Mouse (Mus musculus): ENCODE measurements around the gene Smcr8.
A peak's percentile ranks its signal among the peaks of the same experiment; 100 is the strongest.

Gene Smcr8

DNA sequence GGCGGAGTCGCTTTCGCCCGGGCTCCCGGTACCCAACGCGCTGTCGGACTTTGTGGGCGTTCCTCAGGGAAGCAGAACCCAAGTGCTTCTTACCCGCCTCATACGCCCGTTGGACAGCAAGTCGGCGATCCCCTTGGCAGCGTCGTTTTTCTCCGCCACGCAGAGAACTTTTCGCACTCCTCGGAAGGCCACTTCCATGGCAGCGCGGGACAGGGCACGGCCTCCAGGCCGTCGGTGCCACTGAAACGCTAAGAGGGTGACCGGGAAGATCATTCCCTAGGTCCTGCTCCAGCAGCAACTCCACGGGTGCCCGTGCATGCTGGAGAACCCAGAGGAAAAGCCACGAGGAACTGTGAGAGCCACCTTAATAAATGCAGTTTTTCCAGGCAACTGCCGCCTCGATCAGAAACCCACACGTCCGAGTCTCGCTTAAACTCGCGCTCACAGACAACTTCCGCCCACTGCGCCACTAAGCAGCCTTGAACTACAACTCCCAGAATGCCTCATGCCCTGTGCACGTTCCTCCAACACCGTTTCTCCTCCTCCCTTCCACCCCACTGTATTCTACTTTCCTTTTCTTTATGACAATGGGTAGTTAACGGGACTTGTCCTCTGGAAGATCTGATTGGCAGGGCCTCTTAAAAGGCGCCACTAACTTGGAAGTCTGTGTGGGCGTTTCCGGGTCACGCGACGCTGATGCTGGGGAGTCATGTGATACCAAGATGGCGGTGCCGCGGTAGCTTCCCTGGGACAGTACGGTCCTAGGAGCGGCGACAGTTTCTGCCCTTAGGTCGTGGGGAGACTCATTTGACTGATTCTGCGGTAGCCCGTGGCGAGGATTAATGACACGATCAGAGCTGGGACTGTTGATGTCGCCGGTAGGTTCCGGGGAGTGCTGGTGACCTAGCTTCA lies at the start of gene Smcr8, which contains the start of gene Top3a:
TSS of gene Smcr8 (plus strand) at position 696 of the 912 bp plus-strand sequence.
TSS of gene Top3a (minus strand) at position 537 of the 912 bp plus-strand sequence.
- peak; percentile 77 to 81 for DNase-seq (ENCODE audit: low spot score in 2 of 2)

DNA sequence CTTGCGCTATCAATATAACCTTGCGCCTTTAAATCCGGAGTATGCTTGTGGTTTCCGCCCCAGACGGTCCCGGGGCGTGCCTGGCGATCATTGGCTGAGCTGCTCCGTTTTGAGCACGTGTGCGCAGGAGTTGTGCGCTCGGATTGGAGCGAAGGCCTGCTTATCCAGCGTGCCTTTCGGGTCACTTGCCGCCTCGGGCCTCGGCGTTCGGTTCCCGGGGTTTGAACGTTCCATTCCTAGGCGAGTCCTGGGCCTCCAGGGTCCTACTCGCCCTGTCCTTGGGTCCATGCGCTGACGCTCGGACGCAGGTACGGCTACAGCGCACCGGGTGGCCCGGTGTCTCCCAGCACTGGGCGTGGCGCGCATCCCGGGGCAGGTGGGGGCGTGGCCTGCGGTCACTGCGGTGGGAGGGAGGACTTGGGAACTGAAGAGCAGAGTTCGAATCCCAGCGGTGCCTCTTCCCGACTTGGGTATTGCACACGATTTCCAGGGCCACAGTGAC lies 49.0 kb upstream of the Smcr8 start, which contains the start of gene Mief2:
TSS of gene Mief2 (plus strand) at position 139 of the 502 bp plus-strand sequence.
- peak; percentile 91 for DNase-seq (ENCODE audit: low spot score in 2 of 2)

DNA sequence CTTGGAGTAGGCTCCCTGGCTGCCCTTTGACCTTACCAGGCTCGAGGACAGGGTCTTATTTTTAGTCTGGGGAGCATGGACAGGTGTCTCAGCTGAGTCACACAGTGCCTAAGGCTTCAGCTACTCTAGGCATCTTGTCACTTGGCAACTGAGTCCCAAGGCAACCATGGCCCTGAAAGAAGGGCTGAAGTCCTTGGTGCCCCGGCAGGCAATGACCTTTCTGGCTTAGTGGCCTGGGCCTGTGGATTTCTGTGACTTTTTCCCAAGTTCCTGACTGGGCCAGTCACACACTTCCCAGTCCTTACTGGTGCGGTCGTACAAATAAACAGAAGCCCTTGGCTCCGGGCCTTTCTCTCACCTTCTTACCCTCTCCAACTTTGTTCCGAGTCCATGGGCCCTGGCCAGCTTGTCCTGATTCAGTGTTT lies 48.1 kb upstream of the Smcr8 start:
- DNase-seq (ENCODE audit: low spot score in 2 of 2), result no peak

DNA sequence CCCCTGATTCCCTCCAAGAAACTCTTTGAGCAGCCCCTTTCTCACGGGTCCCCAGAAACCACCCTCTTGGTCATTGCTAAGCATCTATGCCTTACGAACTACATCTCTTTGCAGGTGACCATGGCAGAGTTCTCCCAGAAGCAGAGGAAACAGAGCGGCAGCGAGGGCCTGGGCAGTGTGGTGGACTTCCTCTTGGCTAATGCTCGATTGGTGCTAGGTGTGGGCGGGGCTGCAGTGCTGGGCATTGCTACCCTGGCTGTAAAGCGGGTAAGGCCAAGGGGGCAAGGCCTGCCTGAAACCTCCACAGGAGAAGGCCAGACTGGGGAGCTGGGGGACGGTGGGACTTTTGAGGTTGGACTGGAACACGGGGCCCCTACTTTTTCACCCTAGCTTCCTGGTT lies 47.2 kb upstream of the Smcr8 start:
- no peak for DNase-seq (ENCODE audit: low spot score in 2 of 2)

DNA sequence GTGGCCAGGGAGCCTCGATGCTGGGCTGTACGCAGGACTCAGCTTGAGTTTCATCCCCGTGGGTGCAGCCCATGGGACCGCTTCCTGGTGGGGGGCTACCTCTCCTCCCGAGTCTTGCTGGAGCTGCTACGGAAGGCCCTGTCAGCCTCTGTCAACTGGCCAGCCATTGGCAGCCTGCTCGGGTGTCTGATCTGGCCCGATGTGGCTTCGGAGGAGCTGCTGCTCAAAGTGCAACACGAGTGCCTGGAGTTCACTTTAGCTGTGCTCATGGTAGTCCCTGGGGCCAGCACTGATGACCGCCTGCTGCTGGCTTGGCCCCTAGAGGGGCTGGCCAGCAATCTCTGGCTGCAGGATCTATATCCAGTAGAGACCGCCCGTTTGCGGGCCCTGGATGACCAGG lies 46.1 kb upstream of the Smcr8 start:
- no peak for DNase-seq (ENCODE audit: low spot score in 2 of 2)

DNA sequence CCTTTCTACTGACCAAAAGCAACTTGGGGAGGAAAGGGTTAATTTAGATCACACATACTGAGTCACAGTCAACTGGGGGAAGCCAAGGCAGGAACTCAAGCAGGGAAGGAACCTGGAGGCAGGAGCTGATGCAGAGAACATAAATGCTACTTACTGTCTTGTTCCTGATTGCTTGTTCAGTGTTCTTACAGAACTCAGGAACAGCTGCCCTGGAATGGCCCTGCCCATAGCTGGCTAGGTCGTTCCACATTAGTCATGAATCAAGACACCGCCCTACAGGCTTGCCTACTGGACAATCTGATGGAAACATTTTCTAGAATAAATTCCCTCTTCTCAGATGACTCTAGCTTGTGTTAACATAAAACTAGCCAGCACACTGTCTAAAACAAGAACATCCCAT lies 43.1 kb upstream of the Smcr8 start:
- no peak for DNase-seq (ENCODE audit: low spot score in 2 of 2)

DNA sequence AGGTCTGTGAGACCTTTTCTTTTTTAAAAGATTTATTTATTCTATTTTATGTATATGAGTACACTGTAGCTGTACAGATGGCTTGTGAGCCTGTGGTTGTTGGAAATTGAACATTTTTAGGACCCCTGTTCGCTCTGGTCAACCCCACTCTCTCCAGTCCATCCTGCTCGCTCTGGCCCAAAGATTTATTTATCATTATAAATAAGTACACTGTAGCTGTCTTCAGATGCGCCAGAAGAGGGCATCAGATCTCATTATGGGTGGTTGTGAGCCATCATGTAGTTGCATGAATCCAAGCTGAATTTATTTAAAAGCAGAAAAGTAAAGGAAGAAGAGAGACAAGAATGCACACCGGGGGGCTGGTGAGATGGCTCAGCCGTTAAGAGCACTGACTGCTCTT lies 42.1 kb upstream of the Smcr8 start:
- no peak for DNase-seq (ENCODE audit: low spot score in 2 of 2)

DNA sequence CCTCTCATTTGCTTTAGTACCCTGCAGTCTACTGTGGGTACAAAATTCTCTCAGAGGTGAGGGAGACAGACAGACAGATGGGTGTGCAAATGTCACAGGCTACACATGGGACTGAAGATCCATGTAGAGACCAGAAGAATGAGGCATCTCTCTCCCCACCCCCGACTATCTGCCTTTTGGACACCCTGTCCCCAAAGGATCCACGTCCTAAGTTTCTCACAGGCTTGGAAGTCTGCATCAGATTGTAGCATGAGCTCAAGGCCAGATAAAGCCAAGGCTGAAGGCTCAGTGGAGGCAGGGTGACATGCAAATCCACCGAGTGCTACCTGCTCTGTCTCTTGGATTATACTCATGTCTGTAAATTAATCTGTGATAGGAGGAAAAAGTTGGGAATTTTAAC lies 40.8 kb upstream of the Smcr8 start:
- DNase-seq (ENCODE audit: low spot score in 2 of 2), result no peak

DNA sequence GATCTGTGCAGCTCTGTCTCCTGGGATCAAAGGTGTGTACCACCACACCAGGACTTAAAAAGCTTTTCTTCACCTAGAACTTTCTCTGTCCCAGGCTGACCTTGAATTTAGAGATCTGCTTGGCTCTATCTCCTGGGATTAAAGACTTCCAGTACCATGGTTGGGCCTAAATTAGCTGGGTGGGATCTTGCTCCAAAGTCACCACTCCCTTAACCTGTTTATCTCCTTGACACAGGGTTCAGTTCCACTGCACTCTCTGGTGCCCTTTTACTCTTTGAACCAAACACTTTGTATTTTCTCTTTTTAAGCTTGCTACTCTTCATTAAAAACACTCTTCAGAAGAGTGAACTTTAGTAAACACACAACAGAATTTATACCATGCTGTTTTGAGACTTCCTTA lies 39.9 kb upstream of the Smcr8 start:
- DNase-seq (ENCODE audit: low spot score in 2 of 2), result no peak

DNA sequence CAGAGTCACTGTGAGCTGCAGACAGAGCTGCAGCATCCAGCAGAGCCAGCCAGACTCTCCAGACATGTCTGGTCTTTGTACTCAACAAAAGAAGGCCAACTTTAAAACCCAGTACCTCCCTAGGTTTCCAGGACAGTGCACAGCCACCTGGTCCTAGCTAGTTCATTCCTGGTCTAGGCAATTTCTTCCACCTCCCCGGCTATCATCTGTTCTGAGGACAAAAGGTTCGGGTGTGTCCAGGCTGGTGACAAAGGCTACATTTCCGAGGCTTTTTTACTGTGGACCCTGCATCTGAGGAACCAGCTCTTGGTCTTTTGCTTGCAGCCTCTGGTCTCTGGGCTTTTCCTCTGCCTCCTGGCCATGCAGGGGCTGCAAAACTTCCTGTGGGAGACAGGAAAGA lies 37.0 kb upstream of the Smcr8 start:
- DNase-seq (ENCODE audit: low spot score in 2 of 2), result no peak

DNA sequence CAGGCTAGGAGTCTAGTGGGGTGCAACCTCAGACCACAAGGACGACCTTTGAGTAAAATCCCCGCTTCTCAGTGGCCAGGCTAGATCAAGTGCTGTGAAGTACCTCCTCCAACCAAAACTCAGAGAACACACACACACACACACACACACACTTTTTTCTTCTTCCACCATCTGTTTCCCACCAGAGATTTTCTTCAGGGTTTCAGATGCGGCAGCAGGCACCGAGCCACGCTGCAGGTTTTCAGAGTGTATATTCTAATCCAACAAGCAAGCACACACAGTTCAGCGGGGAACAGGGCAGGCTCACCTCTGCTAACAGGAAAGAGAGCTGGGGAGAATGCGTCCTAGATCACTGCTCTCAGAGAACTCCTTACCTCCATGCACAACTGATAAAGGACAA lies 21.8 kb upstream of the Smcr8 start:
- no peak for DNase-seq (ENCODE audit: low spot score in 2 of 2)

DNA sequence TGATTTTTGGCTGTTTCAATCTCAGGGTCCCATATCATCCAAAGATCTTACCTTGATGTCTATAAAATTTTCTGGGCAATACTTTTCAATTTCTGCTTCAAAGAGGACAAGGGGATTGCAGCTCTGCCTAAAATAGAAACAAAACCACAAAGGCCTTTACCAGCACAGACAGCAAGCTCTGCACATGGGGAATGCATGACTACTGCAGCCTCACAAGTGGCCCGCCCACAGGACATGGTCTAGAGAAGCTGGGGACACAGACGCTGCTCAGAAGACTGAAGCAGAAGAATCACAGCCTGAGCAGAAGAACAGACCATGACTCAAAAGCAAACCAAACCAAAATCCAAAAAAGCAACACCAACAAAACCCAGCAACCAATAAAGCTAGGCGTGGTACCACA lies 15.6 kb upstream of the Smcr8 start:
- DNase-seq (ENCODE audit: low spot score in 2 of 2), result no peak

DNA sequence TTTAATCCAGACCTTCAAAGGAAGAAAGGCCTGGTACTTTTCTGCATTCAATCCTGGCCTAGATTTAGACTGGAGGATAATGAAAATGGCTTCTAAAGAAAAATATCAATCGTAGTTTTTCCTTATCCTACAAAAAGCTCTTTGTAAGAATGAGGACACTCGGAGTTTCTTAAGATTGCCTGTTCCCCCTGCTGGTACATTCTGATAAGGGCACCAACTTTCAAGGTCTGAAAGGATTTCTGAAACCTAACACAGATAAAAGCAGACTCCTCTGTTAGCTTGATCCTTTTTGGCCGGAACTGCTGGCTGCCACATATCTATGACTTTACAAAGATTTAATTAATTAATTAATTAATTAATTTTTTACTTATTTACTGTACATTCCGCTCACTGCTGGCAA lies 10.4 kb upstream of the Smcr8 start:
- DNase-seq (ENCODE audit: low spot score in 2 of 2), result no peak

DNA sequence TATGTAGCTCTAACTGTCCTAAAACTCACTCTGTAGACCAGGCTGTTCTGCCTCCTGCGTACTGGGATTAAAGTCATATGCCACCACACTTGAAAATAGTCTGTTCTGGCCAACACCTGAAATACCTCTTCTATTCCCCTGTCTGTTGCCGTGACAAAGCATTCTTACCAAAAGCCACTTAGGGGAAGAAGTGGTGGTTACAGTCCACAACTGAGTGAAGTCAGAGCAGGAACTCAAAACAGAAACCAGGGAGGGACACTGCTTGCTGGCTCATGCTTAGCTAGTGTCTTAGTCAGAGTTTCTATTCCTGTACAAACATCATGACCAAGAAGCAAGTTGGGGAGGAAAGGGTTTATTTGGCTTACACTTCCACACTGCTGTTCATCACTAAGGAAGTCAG lies 8.0 kb upstream of the Smcr8 start:
- DNase-seq (ENCODE audit: low spot score in 2 of 2), result no peak

DNA sequence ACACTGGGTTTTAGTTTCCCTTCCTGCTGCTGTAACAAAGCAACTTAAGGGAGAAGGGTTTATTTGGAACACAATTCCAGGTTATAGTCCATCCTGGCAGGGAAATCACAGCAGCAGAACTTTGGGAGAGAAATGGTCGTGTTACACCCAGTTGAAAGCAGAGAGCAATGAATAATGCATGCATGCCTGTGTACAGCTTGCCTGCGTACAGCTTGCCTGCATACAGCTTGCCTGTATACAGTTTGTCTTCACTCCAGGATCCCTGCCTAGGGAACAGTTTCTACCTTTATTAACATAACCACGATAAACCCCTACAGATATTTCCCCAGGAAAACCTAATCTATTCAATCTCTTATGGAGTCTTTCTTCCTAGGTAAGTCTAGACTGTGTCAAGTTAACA lies 6.5 kb upstream of the Smcr8 start:
- no peak for DNase-seq (ENCODE audit: low spot score in 2 of 2)

DNA sequence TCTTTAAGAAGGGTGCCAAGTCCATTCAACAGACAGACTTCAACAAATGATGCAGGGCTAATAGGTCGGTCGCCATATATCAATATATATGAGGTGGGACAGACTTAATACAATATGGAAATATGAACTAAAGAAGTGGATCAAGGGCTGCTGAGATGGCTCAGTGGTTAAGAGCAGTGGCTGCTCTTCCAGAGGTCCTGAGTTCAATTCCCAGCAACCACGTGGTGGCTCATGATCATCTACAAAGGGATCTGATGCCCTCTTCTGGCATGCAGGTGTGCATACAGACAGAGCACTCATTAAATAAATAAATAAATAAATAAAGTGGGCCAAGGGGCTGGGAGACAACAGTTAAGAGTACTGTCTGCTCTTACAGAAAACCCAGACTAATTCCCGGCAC lies 5.2 kb upstream of the Smcr8 start:
- DNase-seq (ENCODE audit: low spot score in 2 of 2), result no peak

DNA sequence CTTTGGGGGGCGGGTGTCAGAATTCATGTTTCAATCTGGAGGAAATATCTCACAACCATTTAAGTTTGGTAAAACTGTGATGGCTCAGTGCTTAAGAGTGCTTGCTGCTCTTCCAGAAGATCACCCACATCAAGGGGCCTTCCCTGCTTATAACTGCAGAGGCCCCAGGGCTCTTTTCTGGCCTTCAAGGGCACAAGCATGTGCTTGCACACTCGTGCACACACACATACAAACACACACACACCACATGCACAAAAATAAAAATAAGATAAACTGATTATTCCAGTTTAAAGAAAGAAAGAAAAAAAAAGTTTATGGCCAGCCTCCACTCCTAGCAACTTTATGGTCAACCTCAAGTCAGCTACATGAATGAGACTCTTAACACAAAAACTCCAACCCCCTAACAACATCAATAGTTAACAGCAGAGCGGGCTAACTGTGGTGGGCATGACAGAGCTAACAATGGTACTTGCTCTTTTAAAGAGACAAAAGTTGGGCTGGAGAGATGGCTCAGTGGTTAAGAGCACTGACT lies 3.1 kb upstream of the Smcr8 start:
- no peak for DNase-seq (ENCODE audit: low spot score in 2 of 2)

DNA sequence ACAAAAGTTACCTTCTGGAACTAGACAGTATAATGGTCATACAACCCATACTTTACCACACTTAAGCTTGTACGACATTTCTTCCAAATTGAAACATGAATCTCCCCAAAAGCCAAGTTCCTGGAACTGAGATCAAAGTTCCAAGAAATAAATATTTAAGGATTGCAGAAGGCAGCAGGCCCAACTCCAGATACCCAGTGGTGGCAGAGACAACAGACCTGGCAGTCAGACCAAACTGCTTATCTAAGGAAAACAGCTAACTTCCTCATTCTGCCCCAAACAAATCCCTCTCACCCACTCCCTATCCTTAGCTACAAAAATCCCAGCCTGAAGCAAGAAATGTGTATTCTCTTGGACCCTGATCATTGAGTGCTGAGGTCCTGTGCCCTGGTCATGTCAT lies 2.5 kb upstream of the Smcr8 start:
- DNase-seq (ENCODE audit: low spot score in 2 of 2), result no peak

DNA sequence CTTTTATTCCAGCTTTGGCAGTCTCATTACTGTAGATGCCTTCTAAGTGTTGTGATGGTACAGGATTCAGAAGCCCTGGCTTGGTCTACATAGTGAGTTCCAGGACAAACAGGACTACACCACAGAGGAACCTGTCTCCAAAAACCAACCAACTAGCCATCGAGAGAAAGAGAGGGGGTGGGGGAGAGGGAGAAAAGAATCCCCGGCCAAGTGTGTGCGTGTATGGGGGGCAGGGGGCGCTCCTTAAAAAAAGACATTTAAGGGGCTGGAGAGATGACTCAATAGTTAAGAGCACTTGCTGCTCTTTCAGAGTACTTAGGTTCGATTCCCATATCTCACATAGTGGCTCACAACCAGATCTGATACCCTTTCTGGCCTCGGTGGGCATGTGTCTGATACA lies 1.7 kb upstream of the Smcr8 start:
- DNase-seq (ENCODE audit: low spot score in 2 of 2), result no peak

DNA sequence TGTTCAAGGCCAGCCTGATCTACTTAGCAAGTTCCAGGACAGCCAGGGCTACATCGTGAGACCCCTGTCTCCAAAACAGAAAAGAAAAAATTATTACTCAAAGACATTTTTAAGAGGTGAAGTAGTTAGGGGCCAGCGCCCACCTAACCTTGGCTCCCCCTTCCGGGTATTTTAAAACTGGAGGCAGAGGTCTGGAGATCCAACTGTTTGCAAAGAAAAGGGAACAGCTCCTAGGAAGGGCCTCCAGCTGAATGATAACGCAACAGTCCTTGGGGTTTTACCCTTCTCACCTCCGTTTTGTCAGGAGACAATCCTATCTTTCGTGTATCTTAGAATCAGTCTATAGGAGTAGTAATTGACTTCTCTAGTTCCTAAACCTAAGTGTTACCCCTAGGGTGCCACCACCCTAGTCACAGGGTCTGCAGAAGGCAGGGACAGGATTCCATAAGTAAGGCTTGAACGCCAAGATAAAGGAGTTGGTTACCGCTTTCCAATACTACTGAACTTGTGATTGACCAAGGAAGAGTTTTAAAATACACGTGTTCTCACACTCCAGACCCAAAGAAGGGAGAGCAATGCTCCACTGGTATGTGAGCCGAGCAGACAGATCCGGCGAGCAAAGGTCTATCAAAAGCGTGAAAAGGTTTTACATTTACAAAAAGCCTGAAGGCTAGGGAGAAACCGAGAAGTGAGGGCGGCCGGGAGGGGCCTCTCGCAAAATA lies 1.1 kb upstream of the Smcr8 start:
- no peak for DNase-seq (ENCODE audit: low spot score in 2 of 2)

DNA sequence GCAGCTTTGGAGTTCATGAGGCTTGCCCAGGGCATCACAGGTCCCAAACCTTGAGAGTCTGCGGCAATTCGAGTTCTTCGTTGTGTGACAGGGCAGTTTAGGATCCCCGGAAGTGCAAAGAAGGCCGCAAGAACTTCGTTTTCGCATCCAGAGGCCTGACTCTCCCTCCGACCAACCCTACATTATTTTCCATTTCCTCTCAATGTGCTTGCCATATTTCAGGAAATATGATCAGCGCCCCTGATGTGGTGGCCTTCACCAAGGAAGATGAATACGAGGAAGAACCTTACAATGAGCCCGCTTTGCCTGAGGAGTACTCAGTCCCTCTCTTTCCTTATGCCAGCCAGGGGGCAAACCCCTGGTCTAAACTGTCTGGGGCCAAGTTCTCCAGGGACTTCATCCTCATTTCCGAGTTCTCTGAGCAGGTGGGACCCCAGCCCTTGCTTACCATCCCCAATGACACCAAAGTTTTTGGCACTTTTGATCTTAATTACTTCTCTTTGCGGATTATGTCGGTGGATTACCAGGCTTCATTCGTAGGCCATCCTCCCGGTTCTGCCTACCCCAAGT lies 562 bp downstream of the Smcr8 start:
- DNase-seq (ENCODE audit: low spot score in 2 of 2), result no peak

DNA sequence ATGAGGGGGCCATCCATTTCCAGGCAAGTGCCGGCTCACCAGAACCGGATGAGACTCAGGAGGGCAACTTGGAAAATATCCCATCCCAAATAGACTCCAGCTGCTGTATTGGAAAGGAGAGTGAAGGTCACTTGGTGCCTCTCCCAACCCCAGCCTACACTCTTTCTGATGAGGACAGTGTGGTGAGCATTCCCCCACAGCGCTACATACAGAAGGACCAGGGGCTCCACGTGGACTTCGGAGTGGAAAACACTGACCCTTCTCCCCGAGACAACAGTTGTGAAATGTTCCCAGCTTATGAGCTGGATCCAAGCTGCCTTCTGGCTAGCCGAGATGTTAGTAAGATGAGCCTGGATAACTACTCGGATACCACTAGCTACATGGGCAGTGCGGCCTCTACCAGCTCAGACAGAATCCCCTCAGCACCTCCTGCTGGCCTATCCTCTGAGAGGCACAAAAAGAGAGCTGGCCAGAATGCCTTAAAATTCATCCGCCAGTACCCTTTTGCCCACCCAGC lies 2.4 kb downstream of the Smcr8 start:
- DNase-seq (ENCODE audit: low spot score in 2 of 2), result no peak
